Mouse (Mus musculus) layer of hippocampus, postnatal 14 days (tissue): Measurements from ENCODE around the gene Amz1. TPM values are rescaled to one million over a fixed set of nuclear protein-coding genes. Genes with fewer than 3 reads are reported as not detected.
A peak's percentile ranks its signal among the peaks of the same experiment; 100 is the strongest.

Experiments used
- DNase-seq, 2 experiments: peaks; one replicate each; pipeline ENCODE4 v3.0.0; 2021 to 2022; ENCODE audit warnings: low spot score in 2 of 2, mixed read lengths in 1 of 2
- total RNA-seq, 2 experiments: library from RNA; stranded (reverse); gene quantifications; 2 replicates each; pipeline ENCODE4 v1.2.3; 2021

Gene Amz1
- total RNA-seq, 2 experiments from 2014 or later: 23.9 to 24.1 TPM

GRCm38 (mm10) chr5:140764921-140765613 is 41.1 kb downstream of the Amz1 start:
- no peak for DNase-seq

DNA sequence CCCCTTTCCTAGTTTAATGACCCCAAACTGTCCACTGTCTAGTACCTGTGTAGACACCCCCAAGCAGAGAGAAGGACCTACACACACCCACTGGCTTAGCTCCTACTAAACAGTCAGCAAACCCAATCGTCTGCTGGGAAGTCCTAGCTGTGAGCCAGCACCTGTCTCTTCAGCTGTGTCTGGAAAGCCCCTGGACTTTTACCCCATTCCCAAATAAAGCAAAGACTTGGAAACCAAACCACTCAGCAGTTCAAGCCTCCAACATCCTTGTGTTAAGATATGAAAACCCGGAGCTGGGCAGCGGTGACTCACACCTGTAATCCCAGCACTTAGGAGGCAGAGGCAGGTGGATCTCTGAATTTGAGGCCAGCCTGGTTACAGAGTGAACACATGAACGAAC is 42.6 kb downstream of the Amz1 start:
- DNase-seq: no peak

- peak; percentile 58 to 71 for DNase-seq
Observed at GRCm38 (mm10) chr5:140767704-140768141, 43.8 kb downstream of the Amz1 start.

- peak; percentile 72 to 82 for DNase-seq
Observed at GRCm38 (mm10) chr5:140768333-140768732, 44.4 kb downstream of the Amz1 start.

DNA sequence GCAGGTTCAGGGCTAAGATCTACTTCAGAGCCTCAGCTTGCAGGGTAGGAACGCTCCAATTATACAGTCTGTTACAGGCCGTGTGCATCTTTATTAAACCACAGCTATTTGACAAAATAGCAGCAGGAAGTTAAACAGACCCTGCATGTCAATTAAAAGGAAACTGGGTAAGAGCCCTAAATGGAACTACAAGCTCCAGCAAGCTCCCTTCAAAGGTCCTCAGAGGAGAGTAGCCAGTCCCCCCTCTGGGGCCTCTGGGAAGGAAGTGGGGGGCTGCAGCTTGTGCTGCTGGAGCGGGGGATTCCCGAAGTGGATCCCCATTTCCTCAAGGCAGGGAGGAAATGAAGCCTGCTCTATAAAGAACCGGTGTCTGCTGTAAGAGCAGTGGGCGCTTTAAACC is 47.7 kb downstream of the Amz1 start:
- no peak for DNase-seq

DNA sequence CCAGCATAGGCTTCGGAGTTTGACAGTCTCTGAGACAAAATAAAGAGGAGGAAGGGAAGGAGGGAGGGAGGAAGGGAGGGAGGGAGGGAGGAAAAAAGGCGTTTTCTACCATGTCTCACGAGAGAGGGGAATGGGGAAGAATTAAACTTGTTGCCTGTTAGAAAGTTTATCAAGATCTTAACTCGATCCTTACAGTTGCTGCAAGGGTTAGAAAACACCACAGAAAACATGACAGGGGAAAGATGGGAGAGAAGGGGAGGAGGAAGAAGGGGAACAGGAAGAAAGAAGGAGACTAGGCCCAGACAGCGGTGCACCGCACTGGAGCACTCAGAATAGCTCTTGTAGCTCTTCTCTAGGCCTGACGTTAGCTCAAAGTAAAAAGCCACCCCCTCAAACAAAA is 48.2 kb downstream of the Amz1 start:
- DNase-seq: no peak

DNA sequence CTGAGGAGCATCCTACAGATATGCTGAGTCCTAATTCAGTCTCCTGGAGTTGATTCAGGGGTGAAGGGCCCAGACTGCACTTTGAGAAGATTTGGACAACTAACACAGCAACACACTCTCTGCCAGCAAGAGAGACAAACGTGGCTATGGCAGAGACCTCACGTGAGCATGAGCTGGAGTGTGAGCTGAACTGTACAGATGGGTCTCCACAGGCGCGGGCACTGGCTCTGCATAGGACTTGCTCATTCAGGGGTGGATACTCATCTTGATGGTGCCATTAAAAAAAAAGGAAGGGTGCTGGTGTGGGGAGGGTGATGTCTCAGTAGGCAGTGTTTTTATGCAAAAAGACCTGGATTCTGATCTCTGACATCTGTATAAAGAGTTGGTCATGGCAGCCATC is 51.2 kb downstream of the Amz1 start:
- no peak for DNase-seq

DNA sequence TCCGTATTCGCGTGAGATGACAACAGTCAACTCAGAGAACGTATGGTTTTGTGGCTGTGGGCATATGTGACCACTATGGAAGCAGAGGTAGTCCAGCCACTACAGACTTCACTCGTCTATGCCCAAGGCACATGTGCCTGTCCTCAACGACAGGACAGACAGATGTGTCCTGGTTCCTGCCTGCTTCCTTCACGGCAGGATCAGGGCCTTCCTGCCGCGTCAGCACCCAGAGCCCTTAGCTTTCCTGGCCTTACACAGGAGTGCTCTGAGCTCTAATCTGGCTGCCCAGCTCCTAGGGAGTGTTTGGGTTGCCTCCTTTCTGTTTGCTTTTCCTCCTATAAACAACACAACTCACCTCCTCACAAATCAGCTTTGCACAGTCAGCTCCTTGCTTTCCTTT is 53.0 kb downstream of the Amz1 start:
- no peak for DNase-seq

DNA sequence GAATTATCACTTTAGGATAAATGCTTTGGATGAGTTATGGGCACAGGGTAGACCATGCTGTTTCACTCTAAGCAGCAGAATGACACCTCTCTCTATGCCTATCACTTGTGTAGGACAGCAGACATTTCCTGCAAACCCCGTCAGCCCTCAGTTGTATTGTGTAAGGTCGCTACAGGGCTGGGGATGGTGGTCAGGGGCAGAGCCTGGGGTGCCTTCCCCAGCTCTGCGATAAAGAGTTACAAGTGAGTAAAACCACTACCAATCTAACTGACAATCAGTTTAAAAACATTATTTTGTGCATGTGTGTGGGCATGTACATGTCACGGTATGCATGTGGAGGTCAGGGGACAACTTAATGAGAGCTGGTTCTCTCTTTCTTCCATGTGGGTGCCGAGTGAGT is 57.2 kb downstream of the Amz1 start:
- DNase-seq: no peak

- no peak for DNase-seq
Observed at GRCm38 (mm10) chr5:140781886-140782572, 58.1 kb downstream of the Amz1 start.

DNA sequence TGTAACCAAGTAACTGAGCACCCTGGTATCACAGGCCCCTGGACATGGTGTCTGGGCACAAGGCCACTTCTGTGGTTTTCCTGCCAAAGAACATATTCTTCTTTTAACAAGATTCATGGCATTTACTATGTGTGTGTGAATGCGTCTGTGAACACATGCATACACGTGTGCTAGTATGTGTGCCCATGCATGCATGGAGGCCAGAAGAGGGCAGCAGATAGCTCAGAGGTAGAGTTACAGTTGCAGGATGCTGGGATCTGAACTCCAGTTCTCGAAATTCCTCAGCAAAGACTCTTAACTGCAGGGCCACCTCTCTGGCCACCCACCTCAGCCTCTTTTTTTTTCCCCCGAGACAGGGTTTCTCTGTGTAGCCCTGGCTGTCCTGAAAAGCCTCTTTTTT is 59.6 kb downstream of the Amz1 start:
- no peak for DNase-seq

DNA sequence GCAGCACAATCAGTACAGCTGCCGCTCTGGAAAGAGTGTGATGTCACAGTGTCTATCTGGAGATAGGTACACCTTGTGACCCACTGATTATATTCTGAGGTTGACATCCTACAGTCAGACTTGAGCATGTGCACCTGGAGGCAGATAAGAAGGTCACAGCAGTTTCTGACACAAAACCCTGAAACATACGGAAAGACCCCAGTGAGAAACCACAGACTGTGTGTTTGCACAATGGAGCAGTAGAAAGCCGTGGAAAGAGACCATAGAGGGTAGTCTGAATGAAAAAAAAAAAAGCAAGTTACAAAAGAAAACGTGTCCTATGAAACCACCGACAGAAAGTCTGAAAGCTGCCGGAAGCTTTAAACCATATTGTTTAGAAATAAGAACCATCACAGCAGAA is 60.4 kb downstream of the Amz1 start:
- no peak for DNase-seq

DNA sequence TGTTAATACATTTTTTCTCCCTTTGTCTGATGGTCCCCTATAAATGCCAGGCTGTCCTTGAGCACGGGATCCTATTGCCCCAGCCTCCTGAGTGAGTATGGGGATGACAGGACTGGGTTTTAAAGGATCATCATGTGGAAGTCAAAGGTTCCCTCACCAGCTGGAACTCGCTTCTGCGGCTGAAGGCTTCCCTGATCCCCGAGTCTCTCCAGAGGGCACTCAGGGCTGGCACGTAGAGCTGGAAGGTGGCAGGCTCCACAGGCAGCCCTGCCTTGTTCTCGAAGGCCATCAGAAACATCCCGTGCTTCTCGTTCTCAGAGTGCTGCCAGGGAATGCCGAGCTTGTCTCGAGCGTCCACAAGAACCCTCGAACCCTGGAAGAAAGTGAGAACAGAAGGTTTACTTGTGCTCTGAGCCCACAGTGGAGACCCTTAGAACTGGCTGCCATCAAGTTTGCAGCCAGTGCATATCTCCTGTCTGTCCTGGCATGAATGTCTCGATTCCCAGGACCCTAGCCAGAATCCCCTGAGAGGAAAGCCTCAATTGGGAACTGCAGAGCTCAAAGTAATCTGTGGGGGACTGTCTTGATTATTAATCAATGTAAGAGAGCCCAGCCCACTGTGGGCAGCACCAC is 61.4 kb downstream of the Amz1 start:
- DNase-seq: no peak

DNA sequence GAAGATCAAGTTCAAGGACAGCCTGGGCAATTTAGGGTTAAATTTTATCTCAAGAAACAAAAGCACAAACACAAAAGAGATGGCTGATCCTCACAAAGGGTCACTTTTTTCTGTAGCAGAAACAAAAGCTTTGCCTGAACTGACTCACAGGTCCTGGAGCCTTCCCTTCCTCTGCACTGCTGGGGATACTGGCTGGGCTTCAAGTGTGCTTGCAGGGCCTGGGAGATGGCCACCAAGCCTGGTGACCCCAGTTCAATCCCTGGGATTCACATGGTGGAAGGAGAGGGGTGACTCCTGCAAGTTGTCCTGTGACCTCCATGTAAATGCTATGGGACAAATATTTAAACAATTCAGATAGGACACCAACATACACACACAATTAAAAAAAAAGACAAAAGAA is 65.6 kb downstream of the Amz1 start:
- DNase-seq: no peak

DNA sequence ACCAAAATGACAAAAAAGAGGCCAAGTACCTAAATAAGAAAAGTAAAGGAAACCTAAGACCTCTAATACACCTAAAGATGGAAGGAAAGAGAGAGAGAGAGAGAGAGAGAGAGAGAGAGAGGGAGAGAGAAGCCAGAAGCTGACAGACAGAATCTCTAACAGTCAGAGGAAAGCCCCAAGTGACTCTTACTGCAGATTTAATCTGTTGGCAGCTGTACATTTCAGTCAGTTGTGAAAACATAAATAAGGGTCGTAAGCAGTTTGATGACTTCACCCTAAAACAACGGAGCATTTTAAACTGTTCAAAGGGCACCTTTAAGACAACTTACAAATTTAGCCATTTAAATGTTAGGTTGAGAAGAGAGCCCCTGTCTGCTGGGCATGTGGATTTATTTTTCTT is 66.5 kb downstream of the Amz1 start:
- DNase-seq: no peak

GRCm38 (mm10) chr5:140790937-140791877 is 67.3 kb downstream of the Amz1 start:
- DNase-seq: peak; percentile 51 to 70

GRCm38 (mm10) chr5:140792233-140792632 is 68.3 kb downstream of the Amz1 start:
- DNase-seq: no peak

- no peak for DNase-seq
Observed at GRCm38 (mm10) chr5:140794753-140795152, 70.8 kb downstream of the Amz1 start.

GRCm38 (mm10) chr5:140795176-140795575 is 71.2 kb downstream of the Amz1 start:
- no peak for DNase-seq

- DNase-seq: no peak
Observed at GRCm38 (mm10) chr5:140796051-140796450, 72.1 kb downstream of the Amz1 start.

- DNase-seq: no peak
Observed at GRCm38 (mm10) chr5:140798158-140798557, 74.2 kb downstream of the Amz1 start.
